Mouse (Mus musculus): ENCODE results near the gene Gm29564.
"Not testable (repeated sequence)": the region's sequence is repeated elsewhere in the genome, so short reads cannot be mapped to it uniquely, and the experiment has no call there.

Gm29564 gene

DNA sequence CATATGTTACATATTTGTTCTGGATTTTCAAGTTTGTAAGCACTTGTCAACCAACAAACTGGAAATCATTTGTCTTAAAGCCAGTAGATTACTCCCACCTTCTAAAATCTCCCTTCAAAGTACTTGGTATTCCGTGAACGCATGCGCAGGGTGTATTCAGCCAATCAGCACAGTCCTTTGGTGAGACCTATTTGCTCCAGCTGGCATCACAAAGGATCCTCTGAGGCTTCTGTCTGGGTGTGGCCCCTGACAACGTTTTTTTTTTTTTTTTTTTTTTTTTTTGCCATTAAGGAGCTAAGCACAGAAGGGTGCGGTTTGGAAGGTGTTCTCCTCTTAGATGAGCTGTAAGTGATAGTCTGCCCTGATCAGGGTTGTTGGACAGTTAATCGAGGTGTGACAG is at the start of gene Gm29564:
Gene Gm29564, plus strand, starts transcription at position 301 of the 400 bp plus-strand sequence.
- DNase-seq (ENCODE audit: low read depth, low spot score), result not testable (repeated sequence)
